Comparison of ENCODE assay signal across 11 mouse cellular contexts in genomic region chr4:58578488-58578887, GRCm38 (mm10). TPM values are rescaled to one million over a fixed set of nuclear protein-coding genes. Genes with fewer than 3 reads are reported as not detected.
DNase-seq lines count a peak whose midpoint lies in the region; ATAC-seq and TF ChIP-seq lines count a peak whose summit lies in the region.
"Had no signal": no experiment of that assay in that cellular context is flagged by ENCODE, and none has a peak within 500 bp of the region (broad histone marks: within the 10 kb centered on the region; RNA-seq: fewer than 3 reads in every experiment).

No protein-coding gene starts in this region.

- no peak overlapping the region for H3K9ac ChIP-seq in hindbrain, embryonic 11.5 days (ENCODE audit: low read depth, low read length)
- H3K9ac ChIP-seq in hindbrain, embryonic 14.5 days: no peak overlapping the region
- no peak overlapping the region for H3K9ac ChIP-seq in heart, postnatal 0 days (replicated peaks; ENCODE audit: low read depth, low read length)
- H3K9ac ChIP-seq in stomach, embryonic 16.5 days (ENCODE audit: low read length): no peak overlapping the region

- ATAC-seq in hindbrain, embryonic 11.5 days (ENCODE audit: low FRiP score): no peak
- no peak for ATAC-seq in hindbrain, embryonic 14.5 days (ENCODE audit: low FRiP score)
- peak; percentile 90 for ATAC-seq in heart, postnatal 0 days (ENCODE audit: insufficient read depth, low read depth)
- peak; percentile 82; the same call in 1 of the 2 replicates for ATAC-seq in stomach, embryonic 16.5 days (ENCODE audit: insufficient read depth, low FRiP score)
- ATAC-seq: CD4-positive, CD25-positive, alpha-beta regulatory T cell, adult 4 months had no signal

- H3K27ac ChIP-seq in hindbrain, embryonic 11.5 days (ENCODE audit: low read depth, low read length): no peak overlapping the region
- H3K27ac ChIP-seq in hindbrain, embryonic 14.5 days: no peak overlapping the region
- no peak overlapping the region for H3K27ac ChIP-seq in heart, postnatal 0 days (ENCODE audit: low read depth)
- no peak overlapping the region for H3K27ac ChIP-seq in stomach, embryonic 16.5 days (ENCODE audit: low read length)
- H3K27ac ChIP-seq in layer of hippocampus, adult 2 months: no peak overlapping the region

- no peak overlapping the region for H3K4me3 ChIP-seq in hindbrain, embryonic 11.5 days (ENCODE audit: low read depth, low read length)
- no peak overlapping the region for H3K4me3 ChIP-seq in hindbrain, embryonic 14.5 days (replicated peaks; ENCODE audit: low read length)
- no peak overlapping the region for H3K4me3 ChIP-seq in heart, postnatal 0 days (ENCODE audit: low read depth, low read length)
- no peak overlapping the region for H3K4me3 ChIP-seq in stomach, embryonic 16.5 days (replicated peaks; ENCODE audit: low read length)
- no peak overlapping the region for H3K4me3 ChIP-seq in layer of hippocampus, adult 2 months

- H3K36me3 ChIP-seq in hindbrain, embryonic 11.5 days (ENCODE audit: control insufficient read depth, insufficient read depth, low read length): no peaks in the 10 kb centered on the region
- H3K36me3 ChIP-seq in hindbrain, embryonic 14.5 days (replicated peaks; ENCODE audit: control insufficient read depth, insufficient read depth): no peaks in the 10 kb centered on the region
- H3K36me3 ChIP-seq in heart, postnatal 0 days (replicated peaks; ENCODE audit: control insufficient read depth, insufficient read depth, low read length): no peaks in the 10 kb centered on the region
- H3K36me3 ChIP-seq in stomach, embryonic 16.5 days (ENCODE audit: control insufficient read depth, insufficient read depth, low read length): no peaks in the 10 kb centered on the region

- no peak for TF ChIP-seq EP300 in heart, postnatal 0 days (IDR thresholded peaks at IDR 0.05; ENCODE audit: low read depth)

- H3K4me2 ChIP-seq in hindbrain, embryonic 11.5 days (replicated peaks; ENCODE audit: low read depth, low read length): no peak overlapping the region
- no peak overlapping the region for H3K4me2 ChIP-seq in hindbrain, embryonic 14.5 days (replicated peaks)
- no peak overlapping the region for H3K4me2 ChIP-seq in heart, postnatal 0 days (ENCODE audit: low read depth, low read length)
- H3K4me2 ChIP-seq in stomach, embryonic 16.5 days (ENCODE audit: low read depth, low read length): no peak overlapping the region

- 35% methylated on average over 2 of the region's 2 CpGs for WGBS in hindbrain, embryonic 11.5 days
- 49% methylated on average over 2 of the region's 2 CpGs for WGBS in hindbrain, embryonic 14.5 days
- 23% methylated on average over 2 of the region's 2 CpGs for WGBS in heart, postnatal 0 days
- WGBS in stomach, embryonic 16.5 days: 26% methylated on average over 2 of the region's 2 CpGs

- H3K27me3 ChIP-seq in hindbrain, embryonic 11.5 days (ENCODE audit: control insufficient read depth, insufficient read depth, low read length): no peaks in the 10 kb centered on the region
- no peaks in the 10 kb centered on the region for H3K27me3 ChIP-seq in hindbrain, embryonic 14.5 days (ENCODE audit: control insufficient read depth, insufficient read depth, low read length)
- no peaks in the 10 kb centered on the region for H3K27me3 ChIP-seq in heart, postnatal 0 days (ENCODE audit: control insufficient read depth, insufficient read depth, low read length)
- H3K27me3 ChIP-seq in stomach, embryonic 16.5 days (ENCODE audit: control insufficient read depth, insufficient read depth, low read length): no peaks in the 10 kb centered on the region

- TF ChIP-seq CTCF in heart, postnatal 0 days (IDR thresholded peaks at IDR 0.05; ENCODE audit: low read depth): no peak
- TF ChIP-seq CTCF in layer of hippocampus, adult 2 months (conservative IDR thresholded peaks at IDR 0.05): no peak

- no peaks in the 10 kb centered on the region for H3K4me1 ChIP-seq in hindbrain, embryonic 11.5 days (replicated peaks; ENCODE audit: control insufficient read depth, insufficient read depth, low read length)
- H3K4me1 ChIP-seq in hindbrain, embryonic 14.5 days (replicated peaks; ENCODE audit: control insufficient read depth, insufficient read depth, low read length): no peaks in the 10 kb centered on the region
- no peaks in the 10 kb centered on the region for H3K4me1 ChIP-seq in heart, postnatal 0 days (ENCODE audit: control insufficient read depth, insufficient read depth)
- no peaks in the 10 kb centered on the region for H3K4me1 ChIP-seq in stomach, embryonic 16.5 days (ENCODE audit: control insufficient read depth, insufficient read depth, low read length)

- DNase-seq in hindbrain, embryonic 11.5 days (ENCODE audit: low spot score): peak; percentile 9
- DNase-seq in hindbrain, embryonic 14.5 days (ENCODE audit: low spot score): no peak
- DNase-seq in heart, postnatal 0 days (ENCODE audit: low spot score): peak; percentile 61
- DNase-seq in kidney, postnatal 4 days: peak; percentile 49 to 57
- DNase-seq in cerebellum, adult 11 months: no peak
- no peak for DNase-seq in layer of hippocampus, adult 2 months (ENCODE audit: low spot score in 2 of 2)
- no peak for DNase-seq in layer of hippocampus, postnatal 10 days (ENCODE audit: low spot score in 2 of 2)
- DNase-seq: cerebellum, adult 8-10 months; liver had no signal

- no peaks in the 10 kb centered on the region for H3K9me3 ChIP-seq in hindbrain, embryonic 11.5 days (ENCODE audit: control insufficient read depth, low read length)
- H3K9me3 ChIP-seq in hindbrain, embryonic 14.5 days (ENCODE audit: control insufficient read depth, low read length): no peaks in the 10 kb centered on the region
- H3K9me3 ChIP-seq in heart, postnatal 0 days (replicated peaks; ENCODE audit: control insufficient read depth, low read length): no peaks in the 10 kb centered on the region
- no peaks in the 10 kb centered on the region for H3K9me3 ChIP-seq in stomach, embryonic 16.5 days (replicated peaks; ENCODE audit: control insufficient read depth, low read length)

RNA-seq across cellular contexts. Expression of gene Lpar1, which starts 24.8 kb away (rescaled TPM):
- polyA plus RNA-seq in hindbrain, embryonic 11.5 days (2014; fragmentation: Nextera tagmentation; extraction: Ambion mirVana): 51.9 and 59.1 TPM in 2 replicates
- polyA plus RNA-seq in hindbrain, embryonic 14.5 days (2014; fragmentation: Nextera tagmentation; extraction: Ambion mirVana): 17.5 and 20.2 TPM in 2 replicates
- 13.3 and 16.5 TPM in 2 replicates for total RNA-seq in heart, postnatal 0 days (2014; rRNA removed; ENCODE audit: low replicate concordance)
- polyA plus RNA-seq in heart, postnatal 0 days (2015; fragmentation: Nextera tagmentation; extraction: Ambion mirVana): 11.6 TPM in 2 replicates
- polyA plus RNA-seq in stomach, embryonic 16.5 days (2015; fragmentation: Nextera tagmentation; extraction: Ambion mirVana): 76.6 and 79.4 TPM in 2 replicates
- total RNA-seq in layer of hippocampus, adult 2 months (2021): 10 to 100 TPM; 15.2 to 17.3 TPM
- 1 to 10 TPM; 8.0 to 9.9 TPM for total RNA-seq in layer of hippocampus, postnatal 10 days (2021)
- polyA plus RNA-seq: CD4-positive, CD25-positive, alpha-beta regulatory T cell, adult 4 months had no signal

Comparison
In these comparisons a context has a peak if more than half of its experiments do, and no peak if none do; other contexts are left out.
1. DNase-seq: peak in hindbrain, embryonic 11.5 days (single experiment), heart, postnatal 0 days (single experiment) and kidney, postnatal 4 days (2 of 2); none in hindbrain, embryonic 14.5 days (single experiment), cerebellum, adult 11 months (single experiment), layer of hippocampus, adult 2 months (0 of 2) and layer of hippocampus, postnatal 10 days (0 of 2).
2. ATAC-seq: peak in heart, postnatal 0 days (single experiment) and stomach, embryonic 16.5 days (single experiment); none in hindbrain, embryonic 11.5 days (single experiment) and hindbrain, embryonic 14.5 days (single experiment).